Mouse (Mus musculus) neutrophil, adult 5-6 weeks (primary cell): Measurements from ENCODE around the gene Maml2. TPM values are rescaled to one million over a fixed set of nuclear protein-coding genes. Genes with fewer than 3 reads are reported as not detected.
A peak's percentile ranks its signal among the peaks of the same experiment; 100 is the strongest.

Experiments
- ATAC-seq: fragments of 151-379, 151-347 bp; 2 replicates; pipeline ENCODE4 v1.8.0; 2017; ENCODE audit warnings: mild to moderate bottlenecking, moderate TSS enrichment; ENCODE audit not compliant: insufficient number of reproducible peaks, poor library complexity, low FRiP score, severe bottlenecking; ENCODE audit errors: extremely low read depth
- total RNA-seq: library from RNA; stranded (forward); fragments of 200-1000 nt; gene quantifications from 2 replicates; pipeline ENCODE4 v1.2.3, GENCODE M21; 2017

Gene Maml2
- 16.0 and 17.7 TPM in 2 replicates for total RNA-seq

DNA sequence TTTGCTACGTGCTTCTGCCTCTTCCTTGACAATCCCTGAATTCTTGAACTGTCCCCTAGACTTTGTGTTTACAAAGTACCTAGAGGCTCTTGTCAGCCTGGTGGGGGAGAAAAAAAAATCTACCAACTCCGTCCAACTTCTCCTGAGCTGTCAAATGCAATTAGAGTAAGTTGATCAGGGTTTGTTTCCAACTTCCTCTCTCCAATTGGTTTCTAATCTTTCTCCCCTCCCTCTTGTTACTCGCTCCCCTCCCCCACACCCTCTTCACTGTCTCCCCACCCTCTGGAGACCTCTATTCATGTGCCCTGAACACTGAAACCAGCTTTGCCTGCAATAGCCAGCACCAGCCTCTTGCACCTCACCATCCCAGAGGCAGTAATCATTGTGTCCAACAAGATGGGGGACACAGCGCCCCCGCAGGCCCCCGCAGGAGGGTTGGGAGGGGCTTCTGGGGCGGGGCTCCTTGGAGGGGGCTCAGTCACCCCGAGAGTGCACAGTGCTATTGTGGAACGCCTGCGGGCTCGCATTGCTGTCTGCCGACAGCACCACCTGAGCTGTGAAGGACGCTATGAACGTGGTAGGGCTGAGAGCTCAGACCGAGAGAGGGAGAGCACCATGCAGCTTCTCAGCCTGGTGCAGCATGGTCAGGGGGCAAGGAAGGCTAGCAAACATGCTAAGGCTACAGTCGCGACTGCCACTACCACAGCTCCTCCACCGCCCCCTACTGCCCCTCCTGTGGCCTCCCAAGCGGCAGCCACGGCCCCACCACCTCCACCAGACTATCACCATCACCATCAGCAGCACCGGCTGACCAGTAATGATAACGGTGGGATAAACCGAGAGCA lies at the start of gene Maml2:
Gene Maml2 (plus strand): TSS at position 290 of the 845 bp plus-strand sequence.
- peak; percentile 30 for ATAC-seq

DNA sequence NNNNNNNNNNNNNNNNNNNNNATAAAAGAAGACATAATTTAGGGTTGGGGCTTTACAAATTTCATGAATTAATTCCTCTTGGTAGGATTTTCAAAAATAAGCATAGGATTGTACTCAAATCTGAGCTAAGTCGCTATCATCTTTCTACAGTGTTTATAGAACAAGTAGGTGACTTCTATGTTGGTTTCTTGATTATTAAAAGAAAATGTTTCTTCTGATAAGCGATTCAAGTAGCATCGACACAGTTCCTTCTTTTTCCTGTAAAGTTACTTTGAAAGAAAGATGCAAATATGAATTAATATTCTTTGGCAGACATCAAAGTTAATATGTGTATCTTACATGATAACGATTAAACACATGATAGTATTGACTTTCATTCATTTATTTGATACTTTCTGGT lies 49.7 kb upstream of the Maml2 start:
- ATAC-seq, result no peak

DNA sequence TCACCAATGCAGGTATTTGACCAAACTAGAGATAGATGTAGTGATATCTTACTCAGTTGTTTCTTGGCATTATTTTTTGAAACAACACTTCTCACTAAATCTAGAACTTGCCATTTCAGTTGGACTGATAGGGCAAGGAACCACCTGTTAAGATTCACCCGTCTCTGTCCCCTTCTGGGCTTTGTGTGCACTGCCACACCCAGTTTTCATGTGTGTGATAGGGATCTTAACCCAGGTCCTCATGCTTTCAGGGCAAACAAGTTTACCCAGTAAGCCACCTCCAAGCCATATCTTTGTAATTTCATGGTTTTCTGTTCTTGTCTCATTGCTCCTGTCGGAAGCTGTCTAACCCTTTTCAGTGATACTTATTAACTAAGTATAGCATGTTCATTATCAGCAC lies 46.5 kb upstream of the Maml2 start:
- ATAC-seq, result no peak

DNA sequence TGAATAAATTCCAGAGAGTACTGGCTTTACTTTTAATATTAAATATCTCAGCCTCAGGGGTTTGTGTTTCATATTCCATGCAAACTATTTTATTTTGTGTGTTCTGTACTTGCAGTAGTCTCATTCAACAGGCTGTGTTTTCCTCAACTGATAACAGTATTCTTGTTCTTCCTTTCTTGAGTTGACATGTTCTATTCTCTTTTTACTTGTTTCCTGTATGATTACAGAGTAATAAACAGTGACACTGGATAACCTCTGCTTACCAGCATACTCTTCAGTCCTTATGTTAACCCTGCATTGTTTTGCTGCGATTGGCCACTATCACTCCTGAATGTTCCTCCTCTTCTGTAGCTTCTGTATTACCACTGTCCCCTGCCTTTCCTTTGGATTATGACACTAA lies 41.0 kb upstream of the Maml2 start:
- no peak for ATAC-seq

DNA sequence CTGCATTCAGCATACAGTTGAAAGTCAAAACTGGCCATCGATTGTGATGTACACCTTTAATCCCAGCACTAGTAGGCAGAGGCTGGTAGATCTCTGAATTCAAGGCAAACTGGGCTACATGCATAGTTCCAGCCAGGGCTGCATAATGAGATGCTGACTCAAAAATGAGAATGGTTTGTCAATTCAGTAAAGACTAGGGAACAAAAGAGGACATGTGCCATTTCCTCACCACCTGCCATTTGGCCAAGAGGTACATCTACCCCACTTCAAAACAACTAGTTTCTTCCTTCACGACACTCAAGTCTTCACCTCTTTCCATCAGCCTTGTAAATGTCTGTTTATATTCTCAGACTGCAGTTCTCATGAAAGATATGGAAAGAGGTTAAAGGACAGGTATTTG lies 39.6 kb upstream of the Maml2 start:
- no peak for ATAC-seq

DNA sequence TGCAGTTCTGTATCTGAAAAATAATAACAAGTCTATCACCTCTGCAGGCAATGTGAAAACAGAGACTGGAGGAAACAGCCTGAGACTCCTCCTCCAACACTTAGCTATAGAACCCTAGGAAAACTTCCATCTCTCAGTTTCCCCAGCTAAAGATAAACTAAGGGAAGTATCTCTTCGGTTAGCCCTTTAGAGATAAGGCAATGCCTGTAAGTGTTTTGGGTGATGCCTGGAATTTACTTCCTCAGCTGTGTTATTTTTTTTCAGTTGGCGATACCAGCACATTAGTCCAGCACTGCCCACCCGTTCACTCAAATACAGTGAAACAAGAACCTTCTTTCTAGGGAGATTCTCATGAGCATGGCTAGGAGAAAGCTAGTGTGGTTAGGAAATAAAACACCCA lies 36.8 kb upstream of the Maml2 start:
- ATAC-seq, result no peak

DNA sequence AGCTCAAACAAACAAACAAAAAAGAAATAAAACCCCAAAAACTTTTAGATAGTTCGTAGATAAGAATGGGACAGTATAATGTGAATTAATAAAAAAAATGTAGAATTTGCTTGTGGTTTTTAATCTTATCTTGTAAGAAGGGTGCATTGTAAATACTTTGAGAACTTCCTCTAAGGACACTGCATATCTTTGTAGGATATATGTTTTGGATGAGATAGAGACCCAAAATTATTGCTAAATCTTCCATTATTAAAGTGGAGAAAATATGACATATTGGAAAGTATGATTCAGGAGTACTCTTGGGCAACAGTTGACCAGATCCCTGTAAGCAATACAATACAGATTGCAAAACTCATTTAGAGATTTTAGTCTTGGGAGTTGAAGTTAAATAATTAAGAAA lies 24.5 kb upstream of the Maml2 start:
- no peak for ATAC-seq

DNA sequence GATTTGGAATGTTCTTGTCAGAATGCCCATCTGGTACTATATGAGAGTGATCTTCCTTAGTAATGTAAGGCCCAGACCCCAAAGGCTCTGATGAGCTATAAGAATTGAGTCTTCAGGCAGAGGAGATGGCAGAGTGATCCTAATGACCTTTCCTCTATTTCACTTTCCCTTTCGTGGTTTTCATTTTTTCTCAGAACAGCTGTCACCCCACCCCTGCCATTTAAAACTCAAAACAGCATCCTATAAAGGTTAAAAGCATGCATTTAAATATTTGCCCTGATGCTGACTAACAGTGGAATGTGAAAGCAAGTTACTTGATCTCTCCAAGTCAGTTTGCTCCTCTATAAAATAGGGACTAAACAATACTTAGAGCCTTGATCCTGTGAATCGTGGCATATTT lies 10.3 kb upstream of the Maml2 start:
- ATAC-seq, result no peak

DNA sequence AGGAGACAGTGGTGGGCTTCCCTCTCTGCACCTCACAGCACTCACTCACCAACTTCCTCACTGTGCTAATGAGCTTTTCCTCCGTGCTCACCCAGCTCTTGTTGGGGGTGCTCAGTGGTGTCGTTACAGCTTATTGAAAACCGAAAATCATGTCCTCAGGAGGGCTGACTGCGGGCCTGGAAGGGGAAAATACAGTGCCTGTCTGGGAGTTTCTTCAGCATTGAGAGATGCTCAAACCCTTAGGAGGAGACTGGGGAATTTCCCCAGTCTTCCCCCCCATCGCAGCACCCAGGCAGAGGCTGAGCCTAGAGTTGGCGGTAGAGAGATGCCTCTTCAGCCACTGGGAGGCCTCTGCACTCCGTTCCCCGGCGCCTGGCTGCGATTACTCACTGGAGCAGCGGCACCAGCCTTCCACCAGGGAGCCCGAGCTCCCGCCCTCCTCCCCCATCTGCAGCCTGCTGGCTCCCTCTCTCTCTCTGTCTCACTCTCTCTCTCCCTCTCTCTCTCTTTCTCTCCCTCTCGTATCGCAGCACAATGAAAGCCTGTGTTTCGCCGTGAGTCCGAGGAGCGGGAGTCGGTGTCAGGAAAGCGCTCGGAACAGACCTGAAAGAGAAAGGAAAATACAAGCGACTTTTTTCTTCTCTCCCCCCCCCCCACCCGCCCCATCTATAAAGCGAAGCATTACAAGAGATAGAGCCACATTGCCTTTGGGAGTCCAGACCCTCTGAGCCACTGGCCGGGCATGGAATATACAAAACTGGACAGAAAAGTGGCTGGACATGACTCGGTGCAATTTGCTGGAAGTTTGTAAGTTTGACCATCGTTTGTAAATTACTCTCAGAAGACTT lies 1.3 kb upstream of the Maml2 start:
- ATAC-seq, result peak; percentile 84

DNA sequence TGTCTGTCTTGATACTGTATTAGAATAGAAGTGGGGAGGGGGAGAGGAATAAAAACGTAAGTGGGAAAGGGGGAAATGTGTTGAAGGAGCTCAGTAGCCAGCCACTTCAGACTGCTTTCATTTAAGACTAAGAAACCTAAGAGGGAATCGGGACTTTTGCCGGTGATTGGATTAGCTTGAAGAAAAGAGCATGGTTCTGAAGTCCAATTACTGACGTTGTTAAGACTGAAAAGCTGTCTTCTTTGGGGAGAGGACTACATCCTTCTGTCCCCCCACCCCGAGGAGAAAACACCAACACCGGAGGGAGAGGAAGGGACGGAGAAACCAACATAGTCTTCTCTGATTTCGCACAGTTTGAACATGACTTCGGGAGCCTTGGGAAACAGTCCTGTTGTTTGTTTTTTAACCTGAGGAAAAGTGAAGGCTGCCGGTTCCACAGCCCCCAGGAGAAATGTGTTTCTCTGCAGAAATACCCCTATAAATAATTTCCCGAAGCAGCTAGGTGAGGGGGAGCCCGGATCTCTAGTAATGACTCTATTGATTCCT lies 562 bp upstream of the Maml2 start:
- ATAC-seq, result no peak

DNA sequence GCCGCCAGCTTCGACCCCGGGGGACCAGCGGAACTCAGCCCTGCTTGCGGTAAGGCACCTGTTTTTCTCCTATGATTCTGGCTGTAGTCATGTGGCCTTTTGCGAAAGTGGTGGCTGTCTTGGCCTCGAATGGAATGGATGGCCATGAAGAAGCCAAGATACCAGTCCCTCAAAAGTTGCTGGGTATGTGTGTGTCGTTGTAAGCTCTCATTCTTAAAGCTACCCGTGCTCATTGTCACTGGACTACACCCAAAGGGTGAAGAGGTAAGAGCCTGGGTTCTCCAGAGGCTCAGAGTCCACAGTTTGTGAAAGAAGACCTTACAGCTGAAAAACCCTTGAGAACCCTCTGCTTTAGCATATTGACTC lies 739 bp downstream of the Maml2 start:
- no peak for ATAC-seq

DNA sequence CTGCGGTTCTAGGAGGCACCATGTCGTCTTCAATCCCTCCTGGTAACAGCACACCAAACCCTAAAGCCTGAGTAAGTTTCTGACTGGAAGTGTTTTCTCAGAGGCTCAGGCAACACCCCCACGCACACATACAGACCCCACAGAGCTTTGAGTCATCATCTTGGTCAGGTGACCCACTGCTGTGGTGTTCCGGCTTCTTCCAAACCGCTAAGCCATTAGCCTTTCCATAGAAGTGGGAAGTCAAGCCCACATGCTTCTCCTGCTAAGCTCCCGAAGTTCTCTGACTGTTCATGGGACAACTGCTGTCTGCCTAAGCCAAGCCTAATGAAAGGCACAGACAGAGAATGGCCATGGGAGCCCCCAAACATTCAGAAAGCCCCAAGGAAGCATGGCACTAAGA lies 1.4 kb downstream of the Maml2 start:
- ATAC-seq, result no peak

DNA sequence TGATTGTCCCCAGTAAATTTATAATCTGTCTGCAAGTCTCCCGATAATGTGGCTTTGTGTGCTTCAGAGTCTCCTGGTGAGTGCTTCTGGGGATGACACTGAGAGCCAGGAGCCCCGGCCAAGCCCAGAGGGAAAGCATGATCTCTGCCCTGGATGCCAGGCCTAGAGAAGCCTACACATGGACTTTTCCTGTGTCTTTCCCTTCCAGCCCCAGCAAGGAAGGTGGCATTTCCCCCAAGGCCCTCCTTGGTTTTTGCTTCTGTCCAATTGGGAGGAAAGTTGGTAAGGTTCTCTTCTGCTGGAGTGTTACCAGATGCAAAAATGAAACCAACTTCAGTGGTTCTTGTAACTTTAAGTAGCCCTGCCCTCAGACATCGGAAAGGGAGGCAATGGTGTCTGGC lies 2.3 kb downstream of the Maml2 start:
- no peak for ATAC-seq

DNA sequence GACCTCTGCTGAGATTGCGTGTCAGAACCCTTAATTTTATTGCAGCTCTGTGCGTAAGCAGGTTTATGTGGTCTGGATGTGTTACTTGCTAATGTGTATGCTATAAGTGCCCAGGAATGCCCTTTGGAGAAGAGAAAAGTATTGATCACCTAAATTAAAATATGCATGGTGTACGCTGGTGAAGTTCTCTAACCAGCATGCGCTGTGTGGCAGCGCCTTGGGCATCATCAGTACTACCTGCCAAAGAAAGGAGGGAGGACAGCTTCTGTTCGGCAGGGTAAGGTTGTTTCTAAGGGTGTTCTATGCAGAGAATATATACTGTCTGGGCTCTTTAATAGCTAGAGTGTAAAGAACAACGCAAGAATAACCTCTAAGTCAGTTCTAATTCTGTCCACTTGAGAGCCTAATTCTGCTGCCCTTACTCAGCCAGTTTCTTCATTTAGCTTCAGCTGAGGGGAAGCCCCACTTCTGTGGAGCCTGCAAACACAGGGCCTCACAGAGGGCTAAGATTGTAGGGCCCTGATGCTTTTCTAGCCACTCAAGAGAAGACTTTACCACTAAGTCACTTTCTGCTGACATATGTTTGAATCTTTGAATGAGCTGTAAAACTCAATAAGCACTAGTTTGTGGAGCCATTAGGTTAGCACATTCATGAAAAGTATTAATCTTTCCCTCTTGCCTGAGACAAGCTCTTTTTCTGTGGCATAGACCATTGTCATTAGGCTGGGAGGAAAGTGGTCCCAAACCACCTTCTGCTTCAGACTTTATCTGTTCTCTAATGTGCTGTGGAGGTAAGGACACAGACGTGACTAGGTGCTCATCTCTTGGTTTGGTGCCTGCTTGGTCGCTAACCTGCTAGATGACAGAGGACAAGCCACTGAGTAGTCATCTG lies 3.4 kb downstream of the Maml2 start:
- ATAC-seq, result peak; percentile 40; the same call in 1 of the 2 replicates

DNA sequence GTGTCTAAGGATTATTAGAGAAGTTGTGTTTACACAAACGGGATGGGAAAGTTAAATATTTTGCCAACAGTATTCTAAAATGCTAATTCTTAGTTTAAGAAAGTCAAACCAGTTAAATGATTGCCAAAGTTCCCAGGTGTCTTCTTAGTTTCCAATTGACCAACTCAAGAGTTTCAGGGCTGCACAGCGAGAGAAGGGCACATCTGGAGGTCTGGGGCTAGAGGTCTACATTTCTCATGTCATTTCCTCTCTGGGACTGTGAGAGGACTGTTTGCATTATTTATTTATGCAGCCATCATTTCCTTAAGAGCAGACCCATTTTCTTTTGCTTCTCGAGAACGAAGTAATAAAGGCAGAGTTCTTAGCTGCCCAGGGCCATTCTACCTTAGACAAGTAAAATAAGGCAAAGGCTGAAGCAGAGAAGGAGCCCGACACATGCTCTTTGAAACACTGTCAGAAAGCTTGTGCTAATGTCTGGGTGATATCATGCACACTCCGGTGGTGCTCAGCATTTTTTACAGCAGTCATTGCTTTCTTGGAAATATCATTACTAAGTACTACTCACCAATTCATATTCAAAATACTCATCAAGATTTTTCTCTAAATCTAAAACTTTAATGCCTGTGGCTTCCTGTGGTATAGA lies 4.5 kb downstream of the Maml2 start:
- ATAC-seq, result no peak

DNA sequence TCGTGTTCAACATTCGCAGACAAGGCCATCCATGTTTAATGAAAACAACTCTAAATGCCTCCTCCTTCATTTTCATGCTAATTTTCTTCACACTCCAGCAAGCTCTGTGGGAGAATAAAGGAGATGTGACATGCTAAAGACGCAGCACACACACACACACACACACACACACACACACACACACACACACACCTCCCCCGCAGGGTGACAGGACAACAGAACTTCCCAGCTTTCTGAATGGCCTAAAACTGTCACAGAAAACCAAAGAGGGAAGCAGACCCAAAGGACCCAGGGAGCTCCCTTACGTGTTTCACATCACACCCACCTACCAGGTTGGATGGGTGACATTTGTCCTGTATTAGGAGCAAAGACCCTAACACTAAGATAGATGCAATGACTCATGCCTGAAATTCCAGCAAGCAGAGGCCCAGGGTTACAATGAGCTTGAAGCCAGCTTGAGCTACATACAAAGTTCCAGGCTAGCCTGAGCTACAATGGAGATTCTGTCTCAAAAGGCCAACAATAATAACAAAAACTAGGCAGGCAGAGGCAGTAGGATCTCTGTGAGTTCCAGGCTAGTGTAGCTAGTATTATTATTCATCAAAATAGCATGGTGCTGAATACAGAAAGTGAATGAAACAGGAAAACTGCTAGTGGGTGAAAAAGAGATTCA lies 5.5 kb downstream of the Maml2 start:
- ATAC-seq, result no peak

DNA sequence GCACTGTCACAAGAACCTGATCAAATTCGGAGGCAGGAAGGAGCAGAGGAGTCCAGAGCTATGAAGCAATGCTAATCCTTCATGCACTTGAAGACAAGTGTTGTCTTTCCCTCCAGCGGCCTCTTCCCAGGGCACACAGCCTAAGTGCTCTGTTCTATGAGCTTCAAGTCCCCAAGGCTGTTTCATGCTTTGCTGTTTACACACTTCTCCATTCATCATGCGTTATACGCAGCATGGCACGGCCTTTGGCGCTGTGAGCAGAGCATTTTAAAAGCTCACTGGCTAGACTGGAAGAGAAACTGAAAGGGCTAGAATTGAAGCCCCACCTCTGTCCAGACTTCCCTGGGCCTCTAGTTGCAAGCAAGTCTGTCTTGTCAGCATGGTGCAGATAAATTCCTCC lies 6.2 kb downstream of the Maml2 start:
- ATAC-seq, result peak; percentile 37

DNA sequence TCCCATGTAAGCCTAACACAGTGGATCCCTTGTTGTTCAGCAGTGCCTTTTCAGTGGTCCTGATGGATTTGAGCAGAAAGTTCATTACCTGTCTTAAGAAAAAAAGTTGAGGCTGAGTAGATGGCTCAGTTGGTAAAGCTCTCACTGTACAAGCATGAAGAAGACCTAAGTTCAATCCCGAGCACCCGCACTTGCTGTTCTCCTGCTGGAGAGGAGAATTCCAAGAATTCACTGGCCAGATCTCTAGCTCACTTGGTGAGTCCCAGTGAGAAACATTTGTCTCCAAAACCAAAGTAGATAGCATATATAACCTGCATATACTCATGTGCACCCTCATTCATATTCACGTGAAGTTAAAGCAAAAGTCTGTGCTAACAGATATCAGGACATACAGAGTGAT lies 8.7 kb downstream of the Maml2 start:
- no peak for ATAC-seq
